Mouse (Mus musculus) G1E (cell line): ENCODE data around the gene Btd.

Source experiments
- CTCF ChIP-seq: IDR thresholded peaks from 2 replicates; pipeline ENCODE4 v1.5.1; 2012; ENCODE audit warnings: low read depth, low read length, inconsistent platforms, mixed read lengths
- GATA1 ChIP-seq: IDR thresholded peaks from 2 replicates; pipeline ENCODE4 v1.6.1; 2012; ENCODE audit warnings: borderline replicate concordance, low read length, inconsistent platforms, mixed read lengths
- POLR2AphosphoS5 ChIP-seq: IDR thresholded peaks from 2 replicates; pipeline ENCODE4 v1.6.1; 2012; ENCODE audit warnings: low read depth, low read length, inconsistent platforms; ENCODE audit not compliant: insufficient replicate concordance
- TAL1 ChIP-seq: conservative IDR thresholded peaks from 2 replicates; pipeline ENCODE4 v1.6.1; 2012; ENCODE audit warnings: low read depth, low read length, inconsistent platforms, mixed read lengths

GRCm38 (mm10) chr14:31663376-31664099 lies 22.7 kb downstream of the Btd start:
- TF ChIP-seq CTCF (no peak), TAL1 (no peak), POLR2AphosphoS5 (no peak), GATA1 (no peak)
